Mouse (Mus musculus): ENCODE measurements around the gene F2r.

GRCm38 (mm10) chr13:95657171-95657570 is 38.9 kb upstream of the F2r start:
- TF ChIP-seq CTCF (IDR thresholded peaks at IDR 0.05; ENCODE audit: low read depth) (no peak), EP300 (optimal IDR thresholded peaks at IDR 0.05) (no peak)
